In genomic region chrX:48518808-48519548, GRCm38 (mm10) we compare ENCODE assay signal across 8 mouse cellular contexts. TPM values are rescaled to one million over a fixed set of nuclear protein-coding genes. Genes with fewer than 3 reads are reported as not detected.
DNase-seq lines count a peak whose midpoint lies in the region; ATAC-seq lines count a peak whose summit lies in the region.

TSS of gene Rab33a (plus strand) at chrX:48519285.

- peak within 1 kb of the TSS; percentile 67 for H3K9ac ChIP-seq in embryonic facial prominence, embryonic 11.5 days (replicated peaks; ENCODE audit: low read length)
- H3K9ac ChIP-seq in hindbrain, embryonic 13.5 days = peak within 1 kb of the TSS; percentile 79
- H3K9ac ChIP-seq in limb, embryonic 13.5 days = peak within 1 kb of the TSS; percentile 66

- ATAC-seq in embryonic facial prominence, embryonic 11.5 days (replicated peaks; ENCODE audit: insufficient number of reproducible peaks, low FRiP score, low TSS enrichment, low read depth) = peak; percentile 69
- ATAC-seq in hindbrain, embryonic 13.5 days (ENCODE audit: low FRiP score) = peak; percentile 84
- peak; percentile 66; the same call in 1 of the 2 replicates for ATAC-seq in limb, embryonic 13.5 days (ENCODE audit: low FRiP score, low read depth)
- ATAC-seq in neutrophil, adult 5-6 weeks (ENCODE audit: extremely low read depth, insufficient number of reproducible peaks, low FRiP score, poor library complexity, severe bottlenecking) = peak; percentile 19; the same call in 1 of the 2 replicates

- H3K27me3 ChIP-seq in embryonic facial prominence, embryonic 11.5 days (ENCODE audit: control insufficient read depth, insufficient read depth, low read length) = no peaks in the 10 kb centered on the region
- no peaks in the 10 kb centered on the region for H3K27me3 ChIP-seq in hindbrain, embryonic 13.5 days
- H3K27me3 ChIP-seq in limb, embryonic 13.5 days = no peaks in the 10 kb centered on the region

- DNase-seq in gastrocnemius, postnatal 14 days = peak; percentile 5
- no peak for DNase-seq in gastrocnemius, postnatal 36 days
- DNase-seq in T-cell, adult 2 months (ENCODE audit: low spot score) = peak; percentile 37
- DNase-seq in embryonic facial prominence, embryonic 11.5 days (ENCODE audit: low spot score) = peak; percentile 25
- no peak for DNase-seq in Muller cell, postnatal 12 days (ENCODE audit: inconsistent ontology term)

- WGBS in embryonic facial prominence, embryonic 11.5 days = 12% methylated on average over 29 of the region's 33 CpGs
- WGBS in hindbrain, embryonic 13.5 days = 29% methylated on average over 33 of the region's 33 CpGs
- WGBS in limb, embryonic 13.5 days = 22% methylated on average over 33 of the region's 33 CpGs

- H3K27ac ChIP-seq in embryonic facial prominence, embryonic 11.5 days (replicated peaks; ENCODE audit: low read depth, low read length) = no peak within 1 kb of the TSS
- H3K27ac ChIP-seq in hindbrain, embryonic 13.5 days = peak within 1 kb of the TSS; percentile 96
- H3K27ac ChIP-seq in limb, embryonic 13.5 days = no peak within 1 kb of the TSS

- no peaks in the 10 kb centered on the region for H3K36me3 ChIP-seq in embryonic facial prominence, embryonic 11.5 days (replicated peaks; ENCODE audit: control insufficient read depth, insufficient read depth, low read depth, low read length)
- H3K36me3 ChIP-seq in hindbrain, embryonic 13.5 days = no peaks in the 10 kb centered on the region
- H3K36me3 ChIP-seq in limb, embryonic 13.5 days = no peaks in the 10 kb centered on the region

- no peaks in the 10 kb centered on the region for H3K9me3 ChIP-seq in embryonic facial prominence, embryonic 11.5 days (replicated peaks; ENCODE audit: control insufficient read depth, low read length)
- no peaks in the 10 kb centered on the region for H3K9me3 ChIP-seq in hindbrain, embryonic 13.5 days
- no peaks in the 10 kb centered on the region for H3K9me3 ChIP-seq in limb, embryonic 13.5 days

- H3K4me3 ChIP-seq in embryonic facial prominence, embryonic 11.5 days (ENCODE audit: low read depth, low read length) = peak within 1 kb of the TSS; percentile 43
- H3K4me3 ChIP-seq in hindbrain, embryonic 13.5 days = peak within 1 kb of the TSS; percentile 52
- H3K4me3 ChIP-seq in limb, embryonic 13.5 days = peak within 1 kb of the TSS; percentile 52

- peak within 1 kb of the TSS; percentile 79 for H3K4me2 ChIP-seq in embryonic facial prominence, embryonic 11.5 days (ENCODE audit: low read depth, low read length)
- H3K4me2 ChIP-seq in hindbrain, embryonic 13.5 days = peak within 1 kb of the TSS; percentile 65
- H3K4me2 ChIP-seq in limb, embryonic 13.5 days (replicated peaks) = peak within 1 kb of the TSS; percentile 76

- intact Hi-C loops in gastrocnemius, postnatal 14 days (cut with DNase I; ENCODE audit: low total_unique reads) = no loop called here
- intact Hi-C loops in gastrocnemius, postnatal 36 days (cut with DNase I) = no loop called here

- H3K4me1 ChIP-seq in embryonic facial prominence, embryonic 11.5 days (ENCODE audit: control insufficient read depth, insufficient read depth, low read length) = no peaks in the 10 kb centered on the region
- peaks cover 23% of the 10 kb centered on the region for H3K4me1 ChIP-seq in hindbrain, embryonic 13.5 days (replicated peaks)
- H3K4me1 ChIP-seq in limb, embryonic 13.5 days = no peaks in the 10 kb centered on the region

RNA-seq across cellular contexts. Expression of gene Rab33a, which starts in this region (rescaled TPM):
- total RNA-seq in gastrocnemius, postnatal 14 days (2021) = under 1 TPM in 1 of 2 experiments, not detected in 1; 0.53 TPM
- total RNA-seq in gastrocnemius, postnatal 36 days (2021) = not detected
- polyA plus RNA-seq in embryonic facial prominence, embryonic 11.5 days (2014; fragmentation: Nextera tagmentation; extraction: Ambion mirVana) = 9.1 and 9.4 TPM in 2 replicates
- 86.1 and 94.1 TPM in 2 replicates for polyA plus RNA-seq in hindbrain, embryonic 13.5 days (2015; fragmentation: Nextera tagmentation; extraction: Ambion mirVana)
- polyA plus RNA-seq in limb, embryonic 13.5 days (2015; fragmentation: Nextera tagmentation; extraction: Ambion mirVana) = 5.9 and 6.9 TPM in 2 replicates
- not detected in 2 replicates for total RNA-seq in neutrophil, adult 5-6 weeks (2017)

Comparison
In these comparisons a context has a peak if more than half of its experiments do, and no peak if none do; other contexts are left out.
1. Peak in DNase-seq in gastrocnemius, postnatal 14 days; RNA of the gene not detected or under 1 TPM.
2. Peak in ATAC-seq in neutrophil, adult 5-6 weeks; RNA of the gene not detected or under 1 TPM.
3. DNase-seq: peak in T-cell, adult 2 months (single experiment) and embryonic facial prominence, embryonic 11.5 days (single experiment); none in gastrocnemius, postnatal 36 days (0 of 2) and Muller cell, postnatal 12 days (single experiment).
4. ATAC-seq: peak in every context shown above with its lines; median percentile 84 in hindbrain, embryonic 13.5 days; 69 in embryonic facial prominence, embryonic 11.5 days; 66 in limb, embryonic 13.5 days; 19 in neutrophil, adult 5-6 weeks.
5. Peak in every context shown above with its lines, with median percentiles within 50 percentile points of each other: H3K4me2 ChIP-seq, H3K4me3 ChIP-seq and H3K9ac ChIP-seq.